In the genomic region with DNA sequence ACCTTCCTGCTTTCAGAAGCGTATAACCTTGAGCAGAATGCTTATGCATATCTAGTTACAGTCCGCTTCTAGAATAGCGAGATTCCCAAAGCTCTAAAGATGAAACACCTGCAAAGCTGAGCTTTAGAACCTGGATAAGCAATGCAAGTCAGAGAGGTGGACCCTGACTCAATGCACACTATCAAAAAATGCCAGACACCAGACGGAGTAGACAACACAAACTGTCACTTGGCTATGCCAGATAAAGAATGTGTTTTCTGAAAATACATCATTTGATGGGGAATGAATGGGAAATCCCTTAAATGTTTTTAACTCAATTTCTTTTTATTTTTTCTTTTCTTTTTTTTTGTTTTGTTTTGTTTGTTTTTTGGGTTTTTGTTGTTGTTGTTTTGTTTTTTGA, we compare ENCODE assay signal across 19 mouse cellular contexts. TPM values are rescaled to one million over a fixed set of nuclear protein-coding genes. Genes with fewer than 3 reads are reported as not detected.
A peak's percentile ranks its signal among the peaks of the same experiment; 100 is the strongest.
DNase-seq lines count a peak whose midpoint lies in the region; ATAC-seq lines count a peak whose summit lies in the region.
"Had no signal": no experiment of that assay in that cellular context is flagged by ENCODE, and none has a peak within 500 bp of the region (broad histone marks: within the 10 kb centered on the region; RNA-seq: fewer than 3 reads in every experiment).

No protein-coding gene starts in this region.

- no peak for DNase-seq in liver, embryonic 11.5 days (ENCODE audit: low spot score)
- DNase-seq in liver, result no peak
- DNase-seq in testis, postnatal 10 days (ENCODE audit: low spot score), result no peak
- no peak for DNase-seq in hindbrain, embryonic 14.5 days (ENCODE audit: low spot score)
- DNase-seq: adrenal gland, adult 8-10 months; adrenal gland, postnatal 36 days; cerebellum, adult 2 months; cerebellum, postnatal 10 days; forebrain, postnatal 0 days; gastrocnemius, adult 2 months; gastrocnemius, postnatal 25 days; heart, postnatal 10 days; heart, postnatal 4 days had no signal

- peak; percentile 68 for ATAC-seq in liver, embryonic 11.5 days (replicated peaks; ENCODE audit: low FRiP score)
- peak; percentile 74 for ATAC-seq in liver, embryonic 12.5 days
- peak; percentile 76 for ATAC-seq in liver, embryonic 16.5 days (ENCODE audit: low read depth)
- ATAC-seq in hindbrain, embryonic 14.5 days (ENCODE audit: low FRiP score), result no peak
- ATAC-seq in monocyte, adult 5-6 weeks (replicated peaks; ENCODE audit: insufficient number of reproducible peaks, low FRiP score, low TSS enrichment, poor library complexity, severe bottlenecking), result no peak
- ATAC-seq: forebrain, postnatal 0 days had no signal

- no peaks in the 10 kb centered on the region for H3K9me3 ChIP-seq in liver, embryonic 11.5 days (ENCODE audit: control insufficient read depth, low read length)
- no peaks in the 10 kb centered on the region for H3K9me3 ChIP-seq in liver, embryonic 12.5 days (replicated peaks)
- H3K9me3 ChIP-seq in liver, embryonic 16.5 days (replicated peaks; ENCODE audit: control insufficient read depth, low read length), result no peaks in the 10 kb centered on the region
- H3K9me3 ChIP-seq in hindbrain, embryonic 14.5 days (ENCODE audit: control insufficient read depth, low read length), result no peaks in the 10 kb centered on the region
- H3K9me3 ChIP-seq: embryonic facial prominence, embryonic 15.5 days; forebrain, embryonic 12.5 days; hindbrain, embryonic 12.5 days had no signal

- H3K27ac ChIP-seq in liver, embryonic 11.5 days (ENCODE audit: low read depth, low read length), result no peak overlapping the region
- peak overlapping the region; percentile 68 for H3K27ac ChIP-seq in liver, embryonic 12.5 days
- peak overlapping the region; percentile 57; the same call in 1 of the 2 replicates for H3K27ac ChIP-seq in liver, embryonic 16.5 days (ENCODE audit: low read length)
- H3K27ac ChIP-seq in hindbrain, embryonic 14.5 days, result no peak overlapping the region
- H3K27ac ChIP-seq: embryonic facial prominence, embryonic 15.5 days; forebrain, embryonic 12.5 days; hindbrain, embryonic 12.5 days had no signal

- no peak overlapping the region for H3K4me2 ChIP-seq in liver, embryonic 11.5 days
- H3K4me2 ChIP-seq in liver, embryonic 12.5 days, result peak overlapping the region; percentile 15; the same call in 1 of the 2 replicates
- H3K4me2 ChIP-seq in liver, embryonic 16.5 days (ENCODE audit: low read depth, low read length), result no peak overlapping the region
- no peak overlapping the region for H3K4me2 ChIP-seq in hindbrain, embryonic 14.5 days (replicated peaks)
- H3K4me2 ChIP-seq: embryonic facial prominence, embryonic 15.5 days; forebrain, embryonic 12.5 days; hindbrain, embryonic 12.5 days had no signal

- no peaks in the 10 kb centered on the region for H3K36me3 ChIP-seq in liver, embryonic 11.5 days (ENCODE audit: control insufficient read depth, insufficient read depth, low read length)
- H3K36me3 ChIP-seq in liver, embryonic 12.5 days, result peaks cover 18% of the 10 kb centered on the region
- no peaks in the 10 kb centered on the region for H3K36me3 ChIP-seq in liver, embryonic 16.5 days (ENCODE audit: control insufficient read depth, insufficient read depth)
- no peaks in the 10 kb centered on the region for H3K36me3 ChIP-seq in hindbrain, embryonic 14.5 days (replicated peaks; ENCODE audit: control insufficient read depth, insufficient read depth)
- H3K36me3 ChIP-seq: embryonic facial prominence, embryonic 15.5 days; hindbrain, embryonic 12.5 days had no signal

- H3K4me1 ChIP-seq in liver, embryonic 11.5 days (replicated peaks; ENCODE audit: control insufficient read depth, insufficient read depth, low read length), result peaks cover 20% of the 10 kb centered on the region
- H3K4me1 ChIP-seq in liver, embryonic 12.5 days, result peaks cover 86% of the 10 kb centered on the region
- peaks cover 38% of the 10 kb centered on the region for H3K4me1 ChIP-seq in liver, embryonic 16.5 days (ENCODE audit: control insufficient read depth, low read depth, low read length)
- no peaks in the 10 kb centered on the region for H3K4me1 ChIP-seq in hindbrain, embryonic 14.5 days (replicated peaks; ENCODE audit: control insufficient read depth, insufficient read depth, low read length)
- H3K4me1 ChIP-seq: embryonic facial prominence, embryonic 15.5 days; hindbrain, embryonic 12.5 days had no signal

- WGBS in liver, embryonic 11.5 days, result 77% methylated on average over 4 of the region's 4 CpGs
- 58% methylated on average over 4 of the region's 4 CpGs for WGBS in liver, embryonic 12.5 days (ENCODE audit: insufficient replicate concordance)
- 45% methylated on average over 4 of the region's 4 CpGs for WGBS in liver, embryonic 16.5 days (ENCODE audit: insufficient replicate concordance)
- WGBS in hindbrain, embryonic 14.5 days, result 94% methylated on average over 4 of the region's 4 CpGs

- H3K4me3 ChIP-seq in liver, embryonic 11.5 days (ENCODE audit: low read depth, low read length), result no peak overlapping the region
- no peak overlapping the region for H3K4me3 ChIP-seq in liver, embryonic 12.5 days
- H3K4me3 ChIP-seq in liver, embryonic 16.5 days (ENCODE audit: low read depth, low read length), result no peak overlapping the region
- H3K4me3 ChIP-seq in hindbrain, embryonic 14.5 days (replicated peaks; ENCODE audit: low read length), result no peak overlapping the region
- H3K4me3 ChIP-seq: embryonic facial prominence, embryonic 15.5 days; forebrain, embryonic 12.5 days; gastrocnemius, adult 2 months; hindbrain, embryonic 12.5 days had no signal

- no peaks in the 10 kb centered on the region for H3K27me3 ChIP-seq in liver, embryonic 11.5 days (replicated peaks; ENCODE audit: control insufficient read depth, insufficient read depth, low read length)
- no peaks in the 10 kb centered on the region for H3K27me3 ChIP-seq in liver, embryonic 12.5 days (replicated peaks)
- no peaks in the 10 kb centered on the region for H3K27me3 ChIP-seq in liver, embryonic 16.5 days (ENCODE audit: control insufficient read depth, insufficient read depth, low read depth, low read length)
- H3K27me3 ChIP-seq in hindbrain, embryonic 14.5 days (ENCODE audit: control insufficient read depth, insufficient read depth, low read length), result no peaks in the 10 kb centered on the region
- H3K27me3 ChIP-seq: embryonic facial prominence, embryonic 15.5 days; forebrain, embryonic 12.5 days; hindbrain, embryonic 12.5 days had no signal

- H3K9ac ChIP-seq in liver, embryonic 11.5 days (ENCODE audit: low read depth, low read length), result no peak overlapping the region
- no peak overlapping the region for H3K9ac ChIP-seq in liver, embryonic 12.5 days
- no peak overlapping the region for H3K9ac ChIP-seq in liver, embryonic 16.5 days (ENCODE audit: low read depth, low read length)
- no peak overlapping the region for H3K9ac ChIP-seq in hindbrain, embryonic 14.5 days
- H3K9ac ChIP-seq: embryonic facial prominence, embryonic 15.5 days; forebrain, embryonic 12.5 days; forebrain, postnatal 0 days; hindbrain, embryonic 12.5 days had no signal

RNA-seq across cellular contexts. Expression of gene Vmp1, which starts 8.1 kb away (rescaled TPM):
- polyA plus RNA-seq in liver, embryonic 11.5 days (2014; fragmentation: Nextera tagmentation; extraction: Ambion mirVana), result 112 and 130 TPM in 2 replicates
- 102 and 110 TPM in 2 replicates for polyA plus RNA-seq in liver, embryonic 12.5 days (2016; fragmentation: Nextera tagmentation; extraction: Ambion mirVana)
- 77.5 and 87.3 TPM in 2 replicates for polyA plus RNA-seq in liver, embryonic 16.5 days (2015; fragmentation: Nextera tagmentation; extraction: Ambion mirVana)
- polyA plus RNA-seq in hindbrain, embryonic 14.5 days (2014; fragmentation: Nextera tagmentation; extraction: Ambion mirVana), result 148 and 151 TPM in 2 replicates
- 123 to 188 TPM (median 140 TPM) in 3 replicates for total RNA-seq in monocyte, adult 5-6 weeks (2017)

RNA-seq across cellular contexts. Expression of gene Ptrh2, which starts 8.3 kb away (rescaled TPM):
- polyA plus RNA-seq in liver, embryonic 11.5 days (2014; fragmentation: Nextera tagmentation; extraction: Ambion mirVana), result 39.6 and 40.5 TPM in 2 replicates
- 26.1 and 26.8 TPM in 2 replicates for polyA plus RNA-seq in liver, embryonic 12.5 days (2016; fragmentation: Nextera tagmentation; extraction: Ambion mirVana)
- 13.3 and 13.7 TPM in 2 replicates for polyA plus RNA-seq in liver, embryonic 16.5 days (2015; fragmentation: Nextera tagmentation; extraction: Ambion mirVana)
- 28.5 and 30.4 TPM in 2 replicates for polyA plus RNA-seq in hindbrain, embryonic 14.5 days (2014; fragmentation: Nextera tagmentation; extraction: Ambion mirVana)
- 7.6 to 9.9 TPM (median 9.0 TPM) in 3 replicates for total RNA-seq in monocyte, adult 5-6 weeks (2017)

Comparison
In these comparisons a context has a peak if more than half of its experiments do, and no peak if none do; other contexts are left out.
1. H3K27ac ChIP-seq: peak in liver, embryonic 12.5 days (single experiment) and liver, embryonic 16.5 days (single experiment); none in liver, embryonic 11.5 days (single experiment) and hindbrain, embryonic 14.5 days (single experiment).
2. ATAC-seq: peak in liver, embryonic 11.5 days (single experiment), liver, embryonic 12.5 days (single experiment) and liver, embryonic 16.5 days (single experiment); none in hindbrain, embryonic 14.5 days (single experiment) and monocyte, adult 5-6 weeks (single experiment).